Mouse (Mus musculus): ENCODE results near the gene Dhrs3. TPM values are rescaled to one million over a fixed set of nuclear protein-coding genes. Genes with fewer than 3 reads are reported as not detected.

The Dhrs3 gene
- polyA plus RNA-seq, 1 experiment from 2014 or later, result 128 TPM

GRCm38 (mm10) chr4:144950883-144951282 lies 58.3 kb downstream of the Dhrs3 start:
- no peaks in the 10 kb centered on the region for H3K36me3 ChIP-seq (ENCODE audit: control insufficient read depth, insufficient read depth, low read length)
- H3K9ac ChIP-seq (replicated peaks; ENCODE audit: low read depth, low read length), result no peak overlapping the region
- no peak overlapping the region for H3K27ac ChIP-seq (ENCODE audit: low read length)
- ATAC-seq (ENCODE audit: insufficient number of reproducible peaks, insufficient read depth, low FRiP score, low read depth), result no peak
- H3K9me3 ChIP-seq (ENCODE audit: control insufficient read depth, low read depth, low read length), result no peaks in the 10 kb centered on the region
- no peaks in the 10 kb centered on the region for H3K27me3 ChIP-seq (ENCODE audit: control insufficient read depth, insufficient read depth, low read length)
- WGBS, result 86% methylated on average over 3 of the region's 3 CpGs
- no peak overlapping the region for H3K4me2 ChIP-seq (replicated peaks; ENCODE audit: low read depth, low read length)
- H3K4me1 ChIP-seq (ENCODE audit: control insufficient read depth, insufficient read depth, low read length), result peaks cover 25% of the 10 kb centered on the region
- H3K4me3 ChIP-seq (ENCODE audit: low read depth, low read length), result no peak overlapping the region

- no peaks in the 10 kb centered on the region for H3K36me3 ChIP-seq (ENCODE audit: control insufficient read depth, insufficient read depth, low read length)
- peaks cover 25% of the 10 kb centered on the region for H3K4me1 ChIP-seq (ENCODE audit: control insufficient read depth, insufficient read depth, low read length)
- no peak overlapping the region for H3K9ac ChIP-seq (replicated peaks; ENCODE audit: low read depth, low read length)
- WGBS, result 74% methylated on average over 7 of the region's 7 CpGs
- H3K27me3 ChIP-seq (ENCODE audit: control insufficient read depth, insufficient read depth, low read length), result no peaks in the 10 kb centered on the region
- no peak for ATAC-seq (ENCODE audit: insufficient number of reproducible peaks, insufficient read depth, low FRiP score, low read depth)
- H3K27ac ChIP-seq (ENCODE audit: low read length), result no peak overlapping the region
- H3K4me3 ChIP-seq (ENCODE audit: low read depth, low read length), result no peak overlapping the region
- H3K4me2 ChIP-seq (replicated peaks; ENCODE audit: low read depth, low read length), result no peak overlapping the region
- no peaks in the 10 kb centered on the region for H3K9me3 ChIP-seq (ENCODE audit: control insufficient read depth, low read depth, low read length)
These were observed 59.2 kb downstream of the Dhrs3 start for GRCm38 (mm10) chr4:144951859-144952258.

DNA sequence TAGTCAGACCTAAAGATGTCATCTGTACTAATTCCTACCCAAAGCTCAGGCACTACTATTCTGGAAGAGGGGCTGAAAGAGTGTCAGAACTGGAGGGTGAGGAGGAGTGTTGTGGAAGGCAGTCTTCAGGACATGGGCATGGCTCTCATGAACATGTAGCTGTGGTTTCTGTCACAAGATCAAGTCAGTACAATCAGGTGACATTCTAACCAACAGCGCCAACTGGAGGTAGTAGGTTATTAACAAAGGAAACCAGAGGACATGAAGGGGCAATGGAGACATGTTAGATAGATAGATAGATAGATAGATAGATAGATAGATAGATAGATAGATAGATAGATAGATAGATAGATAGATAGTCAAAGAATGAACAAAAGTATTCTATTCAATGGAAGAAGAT lies 60.8 kb downstream of the Dhrs3 start:
- H3K4me3 ChIP-seq (ENCODE audit: low read depth, low read length), result no peak overlapping the region
- H3K27ac ChIP-seq (ENCODE audit: low read length), result no peak overlapping the region
- no peaks in the 10 kb centered on the region for H3K27me3 ChIP-seq (ENCODE audit: control insufficient read depth, insufficient read depth, low read length)
- peaks cover 17% of the 10 kb centered on the region for H3K4me1 ChIP-seq (ENCODE audit: control insufficient read depth, insufficient read depth, low read length)
- no peak overlapping the region for H3K4me2 ChIP-seq (replicated peaks; ENCODE audit: low read depth, low read length)
- H3K9me3 ChIP-seq (ENCODE audit: control insufficient read depth, low read depth, low read length), result no peaks in the 10 kb centered on the region
- no peaks in the 10 kb centered on the region for H3K36me3 ChIP-seq (ENCODE audit: control insufficient read depth, insufficient read depth, low read length)
- whole genome bisulfite sequencing, result 92% methylated on average over 1 of the region's 1 CpGs
- ATAC-seq (ENCODE audit: insufficient number of reproducible peaks, insufficient read depth, low FRiP score, low read depth), result no peak
- H3K9ac ChIP-seq (replicated peaks; ENCODE audit: low read depth, low read length), result no peak overlapping the region

- no peak for ATAC-seq (ENCODE audit: insufficient number of reproducible peaks, insufficient read depth, low FRiP score, low read depth)
- H3K36me3 ChIP-seq (ENCODE audit: control insufficient read depth, insufficient read depth, low read length), result no peaks in the 10 kb centered on the region
- H3K4me3 ChIP-seq (ENCODE audit: low read depth, low read length), result no peak overlapping the region
- H3K4me1 ChIP-seq (ENCODE audit: control insufficient read depth, insufficient read depth, low read length), result no peaks in the 10 kb centered on the region; the same call in 1 of the 2 replicates
- 78% methylated on average over 1 of the region's 1 CpGs for WGBS
- no peak overlapping the region for H3K27ac ChIP-seq (ENCODE audit: low read length)
- no peaks in the 10 kb centered on the region for H3K27me3 ChIP-seq (ENCODE audit: control insufficient read depth, insufficient read depth, low read length)
- no peaks in the 10 kb centered on the region for H3K9me3 ChIP-seq (ENCODE audit: control insufficient read depth, low read depth, low read length)
- H3K4me2 ChIP-seq (replicated peaks; ENCODE audit: low read depth, low read length), result no peak overlapping the region
- H3K9ac ChIP-seq (replicated peaks; ENCODE audit: low read depth, low read length), result no peak overlapping the region
These were observed 63.2 kb downstream of the Dhrs3 start for GRCm38 (mm10) chr4:144955863-144956262.

GRCm38 (mm10) chr4:144956293-144956692 lies 63.7 kb downstream of the Dhrs3 start:
- Histone ChIP-seq H3K4me1 (ENCODE audit: control insufficient read depth, insufficient read depth, low read length) (no peaks in the 10 kb centered on the region; the same call in 1 of the 2 replicates), H3K27me3 (ENCODE audit: control insufficient read depth, insufficient read depth, low read length) (no peaks in the 10 kb centered on the region), H3K4me2 (replicated peaks; ENCODE audit: low read depth, low read length) (no peak overlapping the region), H3K36me3 (ENCODE audit: control insufficient read depth, insufficient read depth, low read length) (no peaks in the 10 kb centered on the region), H3K27ac (ENCODE audit: low read length) (no peak overlapping the region), H3K9ac (replicated peaks; ENCODE audit: low read depth, low read length) (no peak overlapping the region), H3K9me3 (ENCODE audit: control insufficient read depth, low read depth, low read length) (no peaks in the 10 kb centered on the region), H3K4me3 (ENCODE audit: low read depth, low read length) (no peak overlapping the region)
- no peak for ATAC-seq (ENCODE audit: insufficient number of reproducible peaks, insufficient read depth, low FRiP score, low read depth)
- WGBS, result 25% methylated on average over 1 of the region's 1 CpGs

DNA sequence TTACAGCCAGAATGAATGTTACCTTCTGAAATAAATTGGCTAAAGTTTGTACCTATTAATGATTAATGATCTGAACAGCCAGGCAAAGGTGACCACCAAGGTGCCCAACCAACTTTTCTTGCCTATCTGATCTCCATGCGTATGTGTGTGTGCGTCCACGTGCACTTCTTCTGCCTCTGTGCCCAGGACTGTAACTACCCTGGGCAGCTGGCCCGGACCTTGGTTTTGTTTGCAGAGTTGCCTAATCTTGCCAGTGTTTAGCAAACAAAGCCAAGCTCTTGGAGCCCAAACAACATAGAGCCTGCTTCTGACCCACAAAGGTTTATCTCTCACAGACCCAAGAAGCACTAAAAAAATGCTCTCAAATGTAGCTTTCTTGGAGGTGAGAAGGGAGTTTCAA lies 64.6 kb downstream of the Dhrs3 start:
- no peak overlapping the region for H3K9ac ChIP-seq (replicated peaks; ENCODE audit: low read depth, low read length)
- WGBS, result 72% methylated on average over 4 of the region's 4 CpGs
- H3K4me1 ChIP-seq (ENCODE audit: control insufficient read depth, insufficient read depth, low read length), result no peaks in the 10 kb centered on the region; the same call in 1 of the 2 replicates
- H3K36me3 ChIP-seq (ENCODE audit: control insufficient read depth, insufficient read depth, low read length), result no peaks in the 10 kb centered on the region
- H3K4me2 ChIP-seq (replicated peaks; ENCODE audit: low read depth, low read length), result no peak overlapping the region
- no peak overlapping the region for H3K27ac ChIP-seq (ENCODE audit: low read length)
- ATAC-seq (ENCODE audit: insufficient number of reproducible peaks, insufficient read depth, low FRiP score, low read depth), result no peak
- H3K27me3 ChIP-seq (ENCODE audit: control insufficient read depth, insufficient read depth, low read length), result no peaks in the 10 kb centered on the region
- H3K9me3 ChIP-seq (ENCODE audit: control insufficient read depth, low read depth, low read length), result no peaks in the 10 kb centered on the region
- no peak overlapping the region for H3K4me3 ChIP-seq (ENCODE audit: low read depth, low read length)

DNA sequence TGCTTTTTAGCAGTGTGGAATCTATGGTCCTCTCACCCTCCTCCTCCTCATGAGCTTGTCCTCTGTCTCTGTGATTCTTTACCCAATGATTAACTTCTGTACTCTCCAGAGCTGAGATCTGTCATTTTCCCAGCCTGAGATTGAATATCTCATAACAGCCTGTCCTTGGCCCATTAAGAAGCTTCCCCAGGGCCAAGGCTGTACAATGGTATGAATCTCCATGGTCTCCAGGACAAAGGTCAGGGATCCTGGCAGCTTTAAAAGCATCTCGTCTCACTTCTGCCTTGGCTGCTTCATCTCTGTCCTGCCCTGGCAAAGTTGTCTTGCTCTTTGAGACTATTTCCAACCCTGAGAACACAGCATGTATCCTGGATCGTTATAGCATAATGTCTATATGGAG lies 65.1 kb downstream of the Dhrs3 start:
- no peaks in the 10 kb centered on the region; the same call in 1 of the 2 replicates for H3K4me1 ChIP-seq (ENCODE audit: control insufficient read depth, insufficient read depth, low read length)
- H3K27me3 ChIP-seq (ENCODE audit: control insufficient read depth, insufficient read depth, low read length), result no peaks in the 10 kb centered on the region
- no peak overlapping the region for H3K4me2 ChIP-seq (replicated peaks; ENCODE audit: low read depth, low read length)
- no peaks in the 10 kb centered on the region for H3K9me3 ChIP-seq (ENCODE audit: control insufficient read depth, low read depth, low read length)
- 65% methylated on average over 2 of the region's 2 CpGs for WGBS
- no peak overlapping the region for H3K9ac ChIP-seq (replicated peaks; ENCODE audit: low read depth, low read length)
- no peak overlapping the region for H3K27ac ChIP-seq (ENCODE audit: low read length)
- no peak overlapping the region for H3K4me3 ChIP-seq (ENCODE audit: low read depth, low read length)
- no peaks in the 10 kb centered on the region for H3K36me3 ChIP-seq (ENCODE audit: control insufficient read depth, insufficient read depth, low read length)
- ATAC-seq (ENCODE audit: insufficient number of reproducible peaks, insufficient read depth, low FRiP score, low read depth), result no peak

- Histone ChIP-seq H3K27me3 (ENCODE audit: control insufficient read depth, insufficient read depth, low read length) (no peaks in the 10 kb centered on the region), H3K36me3 (ENCODE audit: control insufficient read depth, insufficient read depth, low read length) (no peaks in the 10 kb centered on the region), H3K4me2 (replicated peaks; ENCODE audit: low read depth, low read length) (no peak overlapping the region), H3K4me1 (ENCODE audit: control insufficient read depth, insufficient read depth, low read length) (no peaks in the 10 kb centered on the region; the same call in 1 of the 2 replicates), H3K9me3 (ENCODE audit: control insufficient read depth, low read depth, low read length) (no peaks in the 10 kb centered on the region), H3K9ac (replicated peaks; ENCODE audit: low read depth, low read length) (no peak overlapping the region), H3K4me3 (ENCODE audit: low read depth, low read length) (no peak overlapping the region), H3K27ac (ENCODE audit: low read length) (peak overlapping the region; percentile 33; the same call in 1 of the 2 replicates)
- 51% methylated on average over 8 of the region's 8 CpGs for WGBS
- peak; percentile 59; the same call in 1 of the 2 replicates for ATAC-seq (ENCODE audit: insufficient number of reproducible peaks, insufficient read depth, low FRiP score, low read depth)
These were observed 67.7 kb downstream of the Dhrs3 start for GRCm38 (mm10) chr4:144960188-144960904.

DNA sequence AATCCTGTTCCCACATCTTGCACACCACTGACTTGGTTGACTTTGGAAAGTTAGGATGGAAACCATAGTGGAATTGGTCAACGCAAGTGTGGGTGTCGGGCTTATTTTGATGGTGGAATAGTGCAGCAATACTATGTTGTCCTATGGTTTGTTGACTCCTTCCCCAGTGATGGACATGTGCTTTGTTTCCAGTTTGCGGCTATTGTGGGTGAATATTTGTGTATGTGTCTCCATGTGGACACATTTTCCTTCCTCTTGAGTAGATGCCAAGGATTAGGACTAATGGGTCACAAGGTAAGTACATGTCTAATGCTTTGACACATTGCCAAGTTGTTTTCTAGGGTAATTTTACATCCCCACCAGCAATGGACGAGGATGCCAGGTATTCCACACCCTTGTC lies 68.6 kb downstream of the Dhrs3 start:
- no peak for ATAC-seq (ENCODE audit: insufficient number of reproducible peaks, insufficient read depth, low FRiP score, low read depth)
- WGBS, result 88% methylated on average over 4 of the region's 4 CpGs
- Histone ChIP-seq H3K4me3 (ENCODE audit: low read depth, low read length) (no peak overlapping the region), H3K4me2 (replicated peaks; ENCODE audit: low read depth, low read length) (no peak overlapping the region), H3K27ac (ENCODE audit: low read length) (no peak overlapping the region; the same call in 1 of the 2 replicates), H3K4me1 (ENCODE audit: control insufficient read depth, insufficient read depth, low read length) (no peaks in the 10 kb centered on the region; the same call in 1 of the 2 replicates), H3K36me3 (ENCODE audit: control insufficient read depth, insufficient read depth, low read length) (no peaks in the 10 kb centered on the region), H3K9ac (replicated peaks; ENCODE audit: low read depth, low read length) (no peak overlapping the region), H3K9me3 (ENCODE audit: control insufficient read depth, low read depth, low read length) (no peaks in the 10 kb centered on the region), H3K27me3 (ENCODE audit: control insufficient read depth, insufficient read depth, low read length) (no peaks in the 10 kb centered on the region)
